Mouse (Mus musculus): ENCODE results near the gene Ntn1.

Gene Ntn1

GRCm38 (mm10) chr11:68400727-68401219 lies at the start of gene Ntn1:
Ntn1 (minus strand) TSS chr11:68400823.
- in situ Hi-C loops (cut with MboI, MseI), result no loop called here

- in situ Hi-C loops (cut with MboI, MseI), result loop anchor here in 1 of 2 experiments (25.0 kb wide), 1 partner anchor 1386 kb away; the partner anchor contains the start of genes Adprm and Sco1
Observed at GRCm38 (mm10) chr11:68448356-68448755, 47.7 kb upstream of the Ntn1 start.

- in situ Hi-C loops (cut with MboI, MseI), result loop anchor here in 1 of 2 experiments (25.0 kb wide), 1 partner anchor 1385 kb away; the partner anchor contains the start of genes Adprm and Sco1
Observed at GRCm38 (mm10) chr11:68447242-68447641, 46.6 kb upstream of the Ntn1 start.

GRCm38 (mm10) chr11:68446547-68446946 lies 45.9 kb upstream of the Ntn1 start:
- in situ Hi-C loops (cut with MboI, MseI), result loop anchor here in 1 of 2 experiments (25.0 kb wide), 1 partner anchor 1384 kb away; the partner anchor contains the start of genes Adprm and Sco1

- in situ Hi-C loops (cut with MboI, MseI), result loop anchor here in 1 of 2 experiments (25.0 kb wide), 1 partner anchor 1384 kb away; the partner anchor contains the start of genes Adprm and Sco1
Observed at GRCm38 (mm10) chr11:68445901-68446300, 45.3 kb upstream of the Ntn1 start.

GRCm38 (mm10) chr11:68442983-68443638 lies 42.5 kb upstream of the Ntn1 start:
- in situ Hi-C loops (cut with MboI, MseI), result loop anchor here in 1 of 2 experiments (25.0 kb wide), 1 partner anchor 1381 kb away; the partner anchor contains the start of genes Adprm and Sco1

- in situ Hi-C loops (cut with MboI, MseI), result loop anchor here in 1 of 2 experiments (25.0 kb wide), 1 partner anchor 1380 kb away; the partner anchor contains the start of genes Adprm and Sco1
Observed at GRCm38 (mm10) chr11:68442346-68442745, 41.7 kb upstream of the Ntn1 start.

- in situ Hi-C loops (cut with MboI, MseI), result loop anchor here in 1 of 2 experiments (25.0 kb wide), 1 partner anchor 1379 kb away; the partner anchor contains the start of genes Adprm and Sco1
Observed at GRCm38 (mm10) chr11:68440965-68441364, 40.3 kb upstream of the Ntn1 start.

GRCm38 (mm10) chr11:68440100-68440499 lies 39.5 kb upstream of the Ntn1 start:
- in situ Hi-C loops (cut with MboI, MseI), result loop anchor here in 1 of 2 experiments (25.0 kb wide), 1 partner anchor 1378 kb away; the partner anchor contains the start of genes Adprm and Sco1

- in situ Hi-C loops (cut with MboI, MseI), result loop anchor here (5.0 to 25.0 kb wide), 3 partner anchors 48 to 1374 kb away; partner anchors contain the start of genes Adprm (in 1 of the 2) and Sco1 (in 1 of the 2)
Observed at GRCm38 (mm10) chr11:68436376-68436775, 35.8 kb upstream of the Ntn1 start.

- in situ Hi-C loops (cut with MboI, MseI), result loop anchor here (5.0 to 25.0 kb wide), 3 partner anchors 49 to 1373 kb away; partner anchors contain the start of genes Adprm (in 1 of the 2) and Sco1 (in 1 of the 2)
Observed at GRCm38 (mm10) chr11:68435601-68436000, 35.0 kb upstream of the Ntn1 start.

- in situ Hi-C loops (cut with MboI, MseI), result loop anchor here (5.0 to 25.0 kb wide), 4 partner anchors 38 to 1372 kb away; partner anchors contain the start of genes Adprm (in 1 of the 2) and Sco1 (in 1 of the 2)
Observed at GRCm38 (mm10) chr11:68434697-68435096, 34.1 kb upstream of the Ntn1 start.

- in situ Hi-C loops (cut with MboI, MseI), result loop anchor here (5.0 to 25.0 kb wide), 4 partner anchors 39 to 1371 kb away; partner anchors contain the start of genes Adprm (in 1 of the 2) and Sco1 (in 1 of the 2)
Observed at GRCm38 (mm10) chr11:68433534-68433933, 32.9 kb upstream of the Ntn1 start.

- in situ Hi-C loops (cut with MboI, MseI), result loop anchor here (5.0 to 25.0 kb wide), 4 partner anchors 40 to 1370 kb away; partner anchors contain the start of genes Adprm (in 1 of the 2) and Sco1 (in 1 of the 2)
Observed at GRCm38 (mm10) chr11:68432361-68433021, 31.9 kb upstream of the Ntn1 start.

GRCm38 (mm10) chr11:68431699-68432360 lies 31.2 kb upstream of the Ntn1 start, which contains the start of gene Pik3r5:
Pik3r5 (plus strand) TSS chr11:68432121.
- in situ Hi-C loops (cut with MboI, MseI), result loop anchor here (5.0 to 25.0 kb wide), 4 partner anchors 40 to 1370 kb away; partner anchors contain the start of genes Adprm (in 1 of the 2) and Sco1 (in 1 of the 2)

GRCm38 (mm10) chr11:68430662-68431061 lies 30.0 kb upstream of the Ntn1 start:
- in situ Hi-C loops (cut with MboI, MseI), result loop anchor here (5.0 to 25.0 kb wide), 4 partner anchors 42 to 1368 kb away; partner anchors contain the start of genes Adprm (in 1 of the 2) and Sco1 (in 1 of the 2)

GRCm38 (mm10) chr11:68427083-68427570 lies 26.5 kb upstream of the Ntn1 start:
- in situ Hi-C loops (cut with MboI, MseI), result loop anchor here in 1 of 2 experiments (25.0 kb wide), 1 partner anchor 1365 kb away; the partner anchor contains the start of genes Adprm and Sco1

- in situ Hi-C loops (cut with MboI, MseI), result loop anchor here in 1 of 2 experiments (25.0 kb wide), 1 partner anchor 1363 kb away; the partner anchor contains the start of genes Adprm and Sco1
Observed at GRCm38 (mm10) chr11:68425492-68426315, 25.1 kb upstream of the Ntn1 start.

GRCm38 (mm10) chr11:68417831-68418230 lies 17.2 kb upstream of the Ntn1 start:
- in situ Hi-C loops (cut with MboI, MseI), result no loop called here

All from T-helper 17 cell (primary cell).